In the genomic region with DNA sequence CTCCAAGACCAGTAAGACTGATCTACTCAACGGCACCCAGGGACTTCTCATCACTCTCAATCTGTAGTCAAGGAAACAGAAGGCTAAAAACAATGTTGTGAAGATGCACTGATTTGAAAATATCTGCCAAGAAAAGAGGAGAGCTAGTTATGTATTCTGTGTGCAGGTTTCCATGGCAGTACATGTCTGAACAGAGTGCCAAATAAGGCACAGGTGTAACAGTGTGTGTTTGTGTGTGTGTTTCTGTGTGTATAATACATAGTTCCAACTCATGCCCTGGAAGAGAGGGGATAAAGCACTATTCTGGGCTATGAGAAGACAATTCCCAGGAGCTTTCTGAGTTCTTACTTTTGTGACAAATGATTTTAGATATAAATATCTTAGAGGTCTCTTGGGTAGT, we compare ENCODE assay signal across 22 mouse cellular contexts.
DNase-seq lines count a peak whose midpoint lies in the region; ATAC-seq lines count a peak whose summit lies in the region.
"Had no signal": no experiment of that assay in that cellular context is flagged by ENCODE, and none has a peak within 500 bp of the region (broad histone marks: within the 10 kb centered on the region; RNA-seq: fewer than 3 reads in every experiment).

No protein-coding gene starts in this region.

- 82% methylated on average over 1 of the region's 1 CpGs for WGBS in forebrain, embryonic 15.5 days
- 96% methylated on average over 1 of the region's 1 CpGs for whole genome bisulfite sequencing in forebrain, embryonic 11.5 days
- 63% methylated on average over 1 of the region's 1 CpGs for WGBS in midbrain, embryonic 16.5 days
- 83% methylated on average over 1 of the region's 1 CpGs for WGBS in midbrain, embryonic 15.5 days

- H3K27ac ChIP-seq in forebrain, embryonic 15.5 days (replicated peaks) = no peak overlapping the region
- no peak overlapping the region for H3K27ac ChIP-seq in forebrain, embryonic 11.5 days (ENCODE audit: low read depth, low read length)
- no peak overlapping the region for H3K27ac ChIP-seq in midbrain, embryonic 16.5 days (ENCODE audit: low read length)
- no peak overlapping the region for H3K27ac ChIP-seq in midbrain, embryonic 15.5 days
- H3K27ac ChIP-seq: embryonic facial prominence, embryonic 12.5 days; forebrain, embryonic 12.5 days; heart, embryonic 15.5 days; hindbrain, embryonic 14.5 days had no signal

- H3K4me3 ChIP-seq in forebrain, embryonic 15.5 days = no peak overlapping the region
- H3K4me3 ChIP-seq in forebrain, embryonic 11.5 days (ENCODE audit: low read depth, low read length) = no peak overlapping the region
- H3K4me3 ChIP-seq in midbrain, embryonic 16.5 days (ENCODE audit: low read depth, low read length) = no peak overlapping the region
- H3K4me3 ChIP-seq in midbrain, embryonic 15.5 days = no peak overlapping the region
- H3K4me3 ChIP-seq: embryonic facial prominence, embryonic 12.5 days; forebrain, embryonic 12.5 days; heart, adult 2 months; heart, embryonic 15.5 days had no signal

- no peaks in the 10 kb centered on the region for H3K27me3 ChIP-seq in forebrain, embryonic 15.5 days
- no peaks in the 10 kb centered on the region for H3K27me3 ChIP-seq in forebrain, embryonic 11.5 days (ENCODE audit: control insufficient read depth, insufficient read depth, low read length)
- no peaks in the 10 kb centered on the region for H3K27me3 ChIP-seq in midbrain, embryonic 16.5 days (ENCODE audit: control insufficient read depth, insufficient read depth, low read depth, low read length)
- no peaks in the 10 kb centered on the region for H3K27me3 ChIP-seq in midbrain, embryonic 15.5 days (replicated peaks)
- H3K27me3 ChIP-seq: embryonic facial prominence, embryonic 12.5 days; forebrain, embryonic 12.5 days; heart, embryonic 15.5 days had no signal

- no peaks in the 10 kb centered on the region for H3K36me3 ChIP-seq in forebrain, embryonic 15.5 days
- no peaks in the 10 kb centered on the region for H3K36me3 ChIP-seq in forebrain, embryonic 11.5 days (ENCODE audit: control insufficient read depth, insufficient read depth, low read length)
- H3K36me3 ChIP-seq in midbrain, embryonic 16.5 days (ENCODE audit: control insufficient read depth, insufficient read depth, low read length) = no peaks in the 10 kb centered on the region
- H3K36me3 ChIP-seq in midbrain, embryonic 15.5 days (replicated peaks) = no peaks in the 10 kb centered on the region
- H3K36me3 ChIP-seq: embryonic facial prominence, embryonic 12.5 days; forebrain, embryonic 12.5 days; G1E; heart, embryonic 15.5 days had no signal

- DNase-seq in forebrain, embryonic 11.5 days (ENCODE audit: low spot score) = no peak
- peak; percentile 2 to 19 for DNase-seq in frontal cortex, postnatal 36 days (ENCODE audit: low spot score in 2 of 2)
- DNase-seq in frontal cortex, postnatal 25 days (ENCODE audit: low spot score in 2 of 2) = no peak
- peak; percentile 43 for DNase-seq in brain, adult 2 months (ENCODE audit: low read depth, low spot score)
- DNase-seq: adrenal gland, adult 8-10 months; adrenal gland, postnatal 36 days; B cell, adult 2 months; cerebellum, adult 11 months; cerebellum, adult 8-10 months; gastrocnemius, postnatal 14 days; heart, adult 2 months; heart, postnatal 14 days had no signal

- ATAC-seq in forebrain, embryonic 15.5 days (replicated peaks) = 0 out of 2 replicates have a peak, but pooled peaks have one; percentile 36
- no peak for ATAC-seq in forebrain, embryonic 11.5 days (replicated peaks; ENCODE audit: low FRiP score)
- ATAC-seq in midbrain, embryonic 16.5 days = peak; percentile 48; the same call in 1 of the 2 replicates
- ATAC-seq in midbrain, embryonic 15.5 days (replicated peaks) = no peak
- ATAC-seq: CD4-positive, CD25-positive, alpha-beta regulatory T cell, adult 4 months had no signal

- no peaks in the 10 kb centered on the region for H3K9me3 ChIP-seq in forebrain, embryonic 15.5 days
- H3K9me3 ChIP-seq in forebrain, embryonic 11.5 days (ENCODE audit: control insufficient read depth, low read length) = no peaks in the 10 kb centered on the region
- H3K9me3 ChIP-seq in midbrain, embryonic 16.5 days (replicated peaks; ENCODE audit: control insufficient read depth, low read length, poor library complexity, severe bottlenecking) = no peaks in the 10 kb centered on the region
- no peaks in the 10 kb centered on the region for H3K9me3 ChIP-seq in midbrain, embryonic 15.5 days
- H3K9me3 ChIP-seq: forebrain, embryonic 12.5 days; G1E; heart, embryonic 15.5 days had no signal

- H3K4me1 ChIP-seq in forebrain, embryonic 15.5 days = no peaks in the 10 kb centered on the region
- no peaks in the 10 kb centered on the region for H3K4me1 ChIP-seq in forebrain, embryonic 11.5 days (replicated peaks; ENCODE audit: control insufficient read depth, insufficient read depth, low read length)
- H3K4me1 ChIP-seq in midbrain, embryonic 16.5 days (ENCODE audit: control insufficient read depth, insufficient read depth, low read length) = no peaks in the 10 kb centered on the region
- H3K4me1 ChIP-seq in midbrain, embryonic 15.5 days = no peaks in the 10 kb centered on the region
- H3K4me1 ChIP-seq: embryonic facial prominence, embryonic 12.5 days; forebrain, embryonic 12.5 days; heart, embryonic 15.5 days had no signal

- H3K4me2 ChIP-seq in forebrain, embryonic 15.5 days (replicated peaks) = no peak overlapping the region
- H3K4me2 ChIP-seq in forebrain, embryonic 11.5 days (ENCODE audit: low read depth, low read length, severe bottlenecking) = no peak overlapping the region
- no peak overlapping the region for H3K4me2 ChIP-seq in midbrain, embryonic 16.5 days (ENCODE audit: low read length)
- H3K4me2 ChIP-seq in midbrain, embryonic 15.5 days = no peak overlapping the region
- H3K4me2 ChIP-seq: embryonic facial prominence, embryonic 12.5 days; forebrain, embryonic 12.5 days; heart, embryonic 11.5 days; heart, embryonic 15.5 days; hindbrain, embryonic 14.5 days had no signal

- no peak overlapping the region for H3K9ac ChIP-seq in forebrain, embryonic 15.5 days (replicated peaks)
- no peak overlapping the region for H3K9ac ChIP-seq in forebrain, embryonic 11.5 days (ENCODE audit: low read length)
- no peak overlapping the region for H3K9ac ChIP-seq in midbrain, embryonic 16.5 days (ENCODE audit: low read depth, low read length)
- H3K9ac ChIP-seq in midbrain, embryonic 15.5 days = no peak overlapping the region
- H3K9ac ChIP-seq: embryonic facial prominence, embryonic 12.5 days; forebrain, embryonic 12.5 days; heart, embryonic 15.5 days; hindbrain, embryonic 14.5 days had no signal

Comparison
In these comparisons a context has a peak if more than half of its experiments do, and no peak if none do; other contexts are left out.
1. ATAC-seq: peak in forebrain, embryonic 15.5 days (single experiment) and midbrain, embryonic 16.5 days (single experiment); none in forebrain, embryonic 11.5 days (single experiment) and midbrain, embryonic 15.5 days (single experiment).
2. DNase-seq: peak in frontal cortex, postnatal 36 days (2 of 2) and brain, adult 2 months (single experiment); none in forebrain, embryonic 11.5 days (single experiment) and frontal cortex, postnatal 25 days (0 of 2).